Mouse (Mus musculus) ES-Bruce4 (cell line): ENCODE data around the gene Ccdc58. TPM values are rescaled to one million over a fixed set of nuclear protein-coding genes. Genes with fewer than 3 reads are reported as not detected.
"Not testable (repeated sequence)": the region's sequence is repeated elsewhere in the genome, so short reads cannot be mapped to it uniquely, and the experiment has no call there.

ENCODE experiments used
- H3K27ac ChIP-seq: 2 replicates; pipeline ENCODE4 v1.5.1; 2012; ENCODE audit warnings: low read length, inconsistent platforms; ENCODE audit not compliant: insufficient read depth
- H3K27me3 ChIP-seq: 2 replicates; pipeline ENCODE4 v1.6.1; 2012; ENCODE audit warnings: mild to moderate bottlenecking, low read length, inconsistent platforms; ENCODE audit not compliant: control insufficient read depth, poor library complexity, insufficient read depth, severe bottlenecking
- H3K36me3 ChIP-seq: 2 replicates; pipeline ENCODE4 v1.6.1; 2012; ENCODE audit warnings: inconsistent platforms, mild to moderate bottlenecking, low read length, moderate library complexity; ENCODE audit not compliant: control insufficient read depth, poor library complexity, insufficient read depth, severe bottlenecking
- H3K4me1 ChIP-seq: one replicate; pipeline ENCODE4 v1.8.1; 2011; ENCODE audit warnings: low read length; ENCODE audit not compliant: control insufficient read depth, insufficient read depth
- H3K4me3 ChIP-seq: 2 replicates; pipeline ENCODE4 v1.5.1; 2011; ENCODE audit warnings: low read depth, mild to moderate bottlenecking, low read length
- H3K9ac ChIP-seq: 2 replicates; pipeline ENCODE4 v1.6.1; 2012; ENCODE audit warnings: low read depth, mild to moderate bottlenecking, inconsistent platforms; ENCODE audit not compliant: poor library complexity, severe bottlenecking
- H3K9me3 ChIP-seq: replicated peaks from 2 replicates; pipeline ENCODE4 v1.6.1; 2012; ENCODE audit warnings: mild to moderate bottlenecking, low read length, inconsistent platforms; ENCODE audit not compliant: control insufficient read depth, poor library complexity, insufficient read depth, severe bottlenecking
- CTCF ChIP-seq: IDR thresholded peaks from one replicate; pipeline ENCODE4 v1.8.1; 2011; ENCODE audit warnings: low read depth, low read length
- EP300 ChIP-seq: IDR thresholded peaks from 2 replicates; pipeline ENCODE4 v1.6.1; 2011; ENCODE audit warnings: low read depth, low read length; ENCODE audit not compliant: insufficient read depth
- POLR2A ChIP-seq: IDR thresholded peaks from one replicate; pipeline ENCODE4 v1.8.1; 2011; ENCODE audit warnings: low read length; ENCODE audit not compliant: insufficient read depth
- polyA plus RNA-seq: library from polyadenylated mRNA; stranded (reverse); fragments of >200 nt; gene quantifications from 2 replicates; pipeline ENCODE4 v1.2.4, GENCODE M21; 2011; ENCODE audit warnings: low read depth; ENCODE audit not compliant: missing spikeins, insufficient read depth, insufficient read length

Gene Ccdc58
- polyA plus RNA-seq, 1 experiment = 279 TPM

DNA sequence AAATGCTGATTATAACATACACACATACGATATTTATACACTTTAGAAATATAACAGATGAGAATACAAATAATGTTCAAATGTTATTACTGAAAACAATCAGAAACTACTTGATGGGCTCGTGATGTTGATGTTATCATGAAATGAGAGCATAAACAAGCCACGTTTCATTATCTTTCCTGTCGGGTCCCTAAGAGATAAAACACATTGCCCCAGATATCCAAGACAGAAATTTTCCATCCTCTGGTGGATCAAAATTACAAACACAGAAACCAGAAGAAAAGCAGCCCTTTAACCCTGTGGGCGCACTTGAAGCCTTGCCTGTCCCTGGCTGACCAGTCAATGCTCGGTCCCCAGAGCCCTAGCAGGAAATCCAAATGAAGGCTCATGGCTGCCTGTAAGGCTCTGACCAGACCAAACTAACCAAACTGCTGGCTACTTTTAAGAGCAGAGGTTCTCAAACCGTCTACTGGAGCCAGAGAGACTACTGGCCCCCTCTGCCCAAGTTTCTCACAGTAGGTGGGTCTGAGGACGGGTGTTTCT is 13.5 kb upstream of the Ccdc58 start:
- no peak for TF ChIP-seq CTCF
- no peak for TF ChIP-seq EP300
- no peak for TF ChIP-seq POLR2A
- Histone ChIP-seq H3K9ac (no peak overlapping the region), H3K9me3 (no peaks in the 10 kb centered on the region), H3K36me3 (no peaks in the 10 kb centered on the region), H3K4me1 (no peaks in the 10 kb centered on the region), H3K27me3 (no peaks in the 10 kb centered on the region), H3K4me3 (no peak overlapping the region), H3K27ac (no peak overlapping the region)

GRCm38 (mm10) chr16:36062534-36062933 is 9.0 kb upstream of the Ccdc58 start:
- not testable (repeated sequence) for H3K9ac ChIP-seq, H3K9me3 ChIP-seq, H3K27ac ChIP-seq, H3K36me3 ChIP-seq, H3K4me1 ChIP-seq, H3K27me3 ChIP-seq, H3K4me3 ChIP-seq

- no peaks in the 10 kb centered on the region for H3K27me3 ChIP-seq
- peaks cover 3% of the 10 kb centered on the region for H3K4me1 ChIP-seq
- peaks cover 4% of the 10 kb centered on the region; the same call in 1 of the 2 replicates for H3K36me3 ChIP-seq
- H3K9me3 ChIP-seq = no peaks in the 10 kb centered on the region
- no peak overlapping the region for H3K9ac ChIP-seq
- no peak overlapping the region for H3K4me3 ChIP-seq
- H3K27ac ChIP-seq = no peak overlapping the region
- TF ChIP-seq EP300 (no peak), CTCF (no peak), POLR2A (no peak)
Observed at GRCm38 (mm10) chr16:36063315-36063714, 8.2 kb upstream of the Ccdc58 start.

DNA sequence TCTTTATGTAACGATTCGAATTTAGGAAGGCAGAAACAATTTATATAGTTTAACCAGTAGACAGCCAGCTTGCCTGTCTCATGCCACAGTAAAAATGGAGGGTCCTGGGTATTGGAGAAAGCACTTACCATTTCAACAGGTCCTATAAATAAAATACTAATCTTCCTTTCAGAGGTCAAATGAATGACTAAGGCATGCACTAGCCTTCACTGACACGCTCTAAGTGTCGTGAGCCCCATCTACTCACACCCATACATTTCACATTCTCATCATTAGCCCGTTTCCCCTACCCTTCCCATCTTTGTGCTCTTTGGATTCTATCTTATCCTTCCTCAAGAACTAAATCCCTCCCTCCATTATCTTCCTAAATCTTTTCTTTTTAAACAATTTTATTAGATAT is 6.6 kb upstream of the Ccdc58 start:
- Histone ChIP-seq H3K27me3 (no peaks in the 10 kb centered on the region), H3K9me3 (no peaks in the 10 kb centered on the region), H3K27ac (no peak overlapping the region), H3K4me3 (no peak overlapping the region), H3K4me1 (peaks cover 3% of the 10 kb centered on the region), H3K9ac (no peak overlapping the region), H3K36me3 (peaks cover 4% of the 10 kb centered on the region; the same call in 1 of the 2 replicates)
- TF ChIP-seq EP300 = no peak
- TF ChIP-seq CTCF = no peak
- no peak for TF ChIP-seq POLR2A

GRCm38 (mm10) chr16:36067694-36068093 is 3.8 kb upstream of the Ccdc58 start:
- Histone ChIP-seq H3K9me3 (no peaks in the 10 kb centered on the region), H3K4me1 (peaks cover 3% of the 10 kb centered on the region), H3K36me3 (peaks cover 4% of the 10 kb centered on the region; the same call in 1 of the 2 replicates), H3K27me3 (no peaks in the 10 kb centered on the region), H3K4me3 (no peak overlapping the region), H3K27ac (no peak overlapping the region), H3K9ac (no peak overlapping the region)
- TF ChIP-seq EP300 (no peak), POLR2A (no peak), CTCF (no peak)

DNA sequence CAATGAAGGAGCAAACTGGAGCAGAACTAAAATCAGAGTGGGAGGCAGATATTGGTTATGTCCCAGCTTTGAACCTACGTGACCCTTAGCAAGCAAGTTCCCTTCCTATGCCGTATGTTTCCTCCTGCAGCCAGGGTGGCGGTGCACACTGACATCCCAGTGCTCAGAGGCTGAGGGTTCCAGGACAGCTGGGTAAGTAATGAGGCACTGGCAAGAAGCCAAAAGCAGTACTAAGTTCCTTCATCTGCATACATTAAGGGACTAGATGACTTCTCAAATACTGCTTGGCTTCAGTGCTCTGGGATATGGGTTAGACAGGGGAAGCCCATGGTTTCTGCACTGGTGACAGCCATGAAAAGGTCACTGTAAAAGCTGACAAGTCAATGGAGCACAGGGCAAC is 3.1 kb upstream of the Ccdc58 start:
- Histone ChIP-seq H3K4me3 (no peak overlapping the region), H3K9me3 (no peaks in the 10 kb centered on the region), H3K36me3 (peaks cover 4% of the 10 kb centered on the region; the same call in 1 of the 2 replicates), H3K4me1 (peaks cover 3% of the 10 kb centered on the region), H3K27me3 (no peaks in the 10 kb centered on the region), H3K27ac (no peak overlapping the region), H3K9ac (no peak overlapping the region)
- TF ChIP-seq EP300 = no peak
- no peak for TF ChIP-seq POLR2A
- no peak for TF ChIP-seq CTCF
